15 mouse cellular contexts compared by ENCODE assay signal in the genomic region with DNA sequence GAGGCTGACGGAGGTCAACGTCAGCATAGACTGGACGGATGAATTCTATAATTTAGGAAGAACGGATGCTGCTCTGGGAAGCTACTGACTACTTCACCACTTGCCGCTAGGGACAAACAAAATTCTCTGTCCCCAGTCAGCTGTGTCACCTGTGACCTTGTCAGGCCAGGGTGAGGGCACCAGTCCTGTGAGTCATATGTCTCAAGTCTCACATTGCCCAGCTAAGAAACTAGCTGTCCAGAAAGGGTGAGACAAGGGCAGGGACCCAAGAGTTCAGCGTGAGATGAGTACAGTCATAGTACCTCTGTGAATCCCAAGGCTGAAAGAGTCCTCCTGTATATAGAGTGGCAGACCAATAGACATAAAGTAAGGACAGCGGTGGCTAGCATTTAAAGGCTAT. TPM values are rescaled to one million over a fixed set of nuclear protein-coding genes. Genes with fewer than 3 reads are reported as not detected.
"Had no signal": no experiment of that assay in that cellular context is flagged by ENCODE, and none has a peak within 500 bp of the region (broad histone marks: within the 10 kb centered on the region; RNA-seq: fewer than 3 reads in every experiment).

No protein-coding gene starts in this region.

- DNase-seq: kidney, postnatal 10 days; kidney, postnatal 4 days; left cerebral cortex, postnatal 4 days; lung, adult 18-20 months; retina, postnatal 1 day; right cerebral cortex, postnatal 4 days; thymus, postnatal 4 days had no signal

- H3K9ac ChIP-seq: limb, embryonic 13.5 days; liver, embryonic 14.5 days; midbrain, embryonic 12.5 days; neural tube, embryonic 13.5 days; stomach, embryonic 15.5 days had no signal

- H3K27me3 ChIP-seq: limb, embryonic 13.5 days; neural tube, embryonic 13.5 days; stomach, embryonic 15.5 days had no signal

- H3K36me3 ChIP-seq: limb, embryonic 13.5 days; midbrain, embryonic 12.5 days; neural tube, embryonic 13.5 days; stomach, embryonic 15.5 days had no signal

- H3K27ac ChIP-seq: layer of hippocampus, adult 2 months; limb, embryonic 13.5 days; liver, embryonic 14.5 days; midbrain, embryonic 12.5 days; neural tube, embryonic 13.5 days; stomach, embryonic 15.5 days had no signal

- H3K4me3 ChIP-seq: layer of hippocampus, adult 2 months; limb, embryonic 13.5 days; midbrain, embryonic 12.5 days; neural tube, embryonic 13.5 days; stomach, embryonic 15.5 days had no signal

RNA-seq across cellular contexts. Expression of a gene that starts 59.4 kb away (rescaled TPM):
- total RNA-seq: liver, adult 2 months; megakaryocyte-erythroid progenitor cell, adult 5-6 weeks had no signal
- polyA plus RNA-seq: limb, embryonic 13.5 days; liver, adult 2 months; liver, embryonic 14.5 days; midbrain, embryonic 12.5 days had no signal
